In the genomic region with DNA sequence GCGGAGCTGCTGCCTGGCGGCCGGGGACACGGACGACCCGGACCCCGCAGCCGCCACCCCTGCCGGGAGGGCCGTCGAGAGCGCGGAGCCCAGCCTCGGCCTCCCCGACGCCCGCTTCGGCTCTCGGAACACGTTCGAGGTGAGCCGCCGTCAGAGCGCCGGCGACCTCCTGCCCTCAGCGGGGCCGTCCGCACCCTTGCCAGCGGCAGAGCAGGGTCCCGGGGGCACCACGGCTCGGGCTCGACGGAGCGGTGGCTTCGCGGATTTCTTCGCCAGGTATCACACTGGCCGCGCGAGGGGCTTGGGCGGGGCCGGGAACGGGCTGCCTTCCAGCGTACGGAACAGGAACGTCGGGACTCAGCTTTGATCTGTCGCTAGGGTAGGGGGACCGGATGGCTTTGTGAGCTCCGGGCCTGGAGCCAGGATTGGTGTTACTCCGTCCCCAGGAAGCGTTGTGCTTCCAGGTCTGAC, we compare ENCODE assay signal across 8 mouse cellular contexts. TPM values are rescaled to one million over a fixed set of nuclear protein-coding genes. Genes with fewer than 3 reads are reported as not detected.
DNase-seq lines count a peak whose midpoint lies in the region; ATAC-seq and TF ChIP-seq lines count a peak whose summit lies in the region.

No protein-coding gene starts in this region.

- H3K27me3 ChIP-seq in embryonic facial prominence, embryonic 15.5 days, result no peaks in the 10 kb centered on the region
- no peaks in the 10 kb centered on the region for H3K27me3 ChIP-seq in heart, embryonic 10.5 days (ENCODE audit: insufficient read depth, poor library complexity, severe bottlenecking)
- no peaks in the 10 kb centered on the region for H3K27me3 ChIP-seq in liver, embryonic 11.5 days (replicated peaks; ENCODE audit: control insufficient read depth, insufficient read depth, low read length)
- H3K27me3 ChIP-seq in midbrain, postnatal 0 days (ENCODE audit: insufficient read depth, low read length), result no peaks in the 10 kb centered on the region
- H3K27me3 ChIP-seq in stomach, postnatal 0 days (ENCODE audit: control insufficient read depth, insufficient read depth, low read length), result no peaks in the 10 kb centered on the region

- H3K9me3 ChIP-seq in embryonic facial prominence, embryonic 15.5 days (replicated peaks), result no peaks in the 10 kb centered on the region
- no peaks in the 10 kb centered on the region for H3K9me3 ChIP-seq in heart, embryonic 10.5 days
- H3K9me3 ChIP-seq in liver, embryonic 11.5 days (ENCODE audit: control insufficient read depth, low read length), result no peaks in the 10 kb centered on the region
- H3K9me3 ChIP-seq in midbrain, postnatal 0 days (ENCODE audit: low read length), result no peaks in the 10 kb centered on the region
- no peaks in the 10 kb centered on the region for H3K9me3 ChIP-seq in stomach, postnatal 0 days (ENCODE audit: control insufficient read depth, low read length)

- no peaks in the 10 kb centered on the region for H3K36me3 ChIP-seq in embryonic facial prominence, embryonic 15.5 days
- H3K36me3 ChIP-seq in heart, embryonic 10.5 days, result peaks cover 5% of the 10 kb centered on the region; the same call in 1 of the 2 replicates
- no peaks in the 10 kb centered on the region for H3K36me3 ChIP-seq in liver, embryonic 11.5 days (ENCODE audit: control insufficient read depth, insufficient read depth, low read length)
- H3K36me3 ChIP-seq in midbrain, postnatal 0 days (ENCODE audit: insufficient read depth, low read length), result no peaks in the 10 kb centered on the region
- H3K36me3 ChIP-seq in stomach, postnatal 0 days (ENCODE audit: control insufficient read depth, insufficient read depth, low read length), result no peaks in the 10 kb centered on the region

- under 1% methylated on average over 54 of the region's 54 CpGs for WGBS in embryonic facial prominence, embryonic 15.5 days
- WGBS in heart, embryonic 10.5 days, result under 1% methylated on average over 54 of the region's 54 CpGs
- under 1% methylated on average over 54 of the region's 54 CpGs for WGBS in liver, embryonic 11.5 days
- WGBS in midbrain, postnatal 0 days, result under 1% methylated on average over 48 of the region's 54 CpGs
- under 1% methylated on average over 45 of the region's 54 CpGs for WGBS in stomach, postnatal 0 days

- TF ChIP-seq CTCF in midbrain, postnatal 0 days (IDR thresholded peaks at IDR 0.05), result no peak
- TF ChIP-seq CTCF in stomach, postnatal 0 days (IDR thresholded peaks at IDR 0.05; ENCODE audit: low read depth), result no peak

- TF ChIP-seq EP300 in stomach, postnatal 0 days (optimal IDR thresholded peaks at IDR 0.05), result no peak

- H3K4me2 ChIP-seq in embryonic facial prominence, embryonic 15.5 days (replicated peaks), result peak overlapping the region; percentile 72
- peak overlapping the region; percentile 90 for H3K4me2 ChIP-seq in liver, embryonic 11.5 days
- peak overlapping the region; percentile 54 for H3K4me2 ChIP-seq in midbrain, postnatal 0 days (ENCODE audit: low read depth, low read length, poor library complexity, severe bottlenecking)
- peak overlapping the region; percentile 74 for H3K4me2 ChIP-seq in stomach, postnatal 0 days (replicated peaks; ENCODE audit: low read depth)

- peaks cover 12% of the 10 kb centered on the region; the same call in 1 of the 2 replicates for H3K4me1 ChIP-seq in embryonic facial prominence, embryonic 15.5 days
- H3K4me1 ChIP-seq in heart, embryonic 10.5 days, result peaks cover 7% of the 10 kb centered on the region
- peaks cover 5% of the 10 kb centered on the region for H3K4me1 ChIP-seq in liver, embryonic 11.5 days (replicated peaks; ENCODE audit: control insufficient read depth, insufficient read depth, low read length)
- H3K4me1 ChIP-seq in midbrain, postnatal 0 days (ENCODE audit: insufficient read depth, low read length), result 0 out of 2 replicates have a peak, but pooled peaks cover 12% of the 10 kb centered on the region
- H3K4me1 ChIP-seq in stomach, postnatal 0 days (replicated peaks; ENCODE audit: control insufficient read depth, insufficient read depth), result no peaks in the 10 kb centered on the region

- peak overlapping the region; percentile 88 for H3K27ac ChIP-seq in embryonic facial prominence, embryonic 15.5 days (replicated peaks)
- H3K27ac ChIP-seq in heart, embryonic 10.5 days, result peak overlapping the region; percentile 94
- peak overlapping the region; percentile 80 for H3K27ac ChIP-seq in liver, embryonic 11.5 days (ENCODE audit: low read depth, low read length)
- peak overlapping the region; percentile 90 for H3K27ac ChIP-seq in midbrain, postnatal 0 days (ENCODE audit: low read depth, low read length)
- H3K27ac ChIP-seq in stomach, postnatal 0 days (replicated peaks), result peak overlapping the region; percentile 90

- H3K9ac ChIP-seq in embryonic facial prominence, embryonic 15.5 days, result peak overlapping the region; percentile 72
- H3K9ac ChIP-seq in liver, embryonic 11.5 days (ENCODE audit: low read depth, low read length), result peak overlapping the region; percentile 84
- peak overlapping the region; percentile 92 for H3K9ac ChIP-seq in midbrain, postnatal 0 days (replicated peaks; ENCODE audit: low read length, poor library complexity, severe bottlenecking)
- H3K9ac ChIP-seq in stomach, postnatal 0 days (ENCODE audit: low read length), result peak overlapping the region; percentile 84

- peak overlapping the region; percentile 80 for H3K4me3 ChIP-seq in embryonic facial prominence, embryonic 15.5 days (replicated peaks)
- peak overlapping the region; percentile 91 for H3K4me3 ChIP-seq in heart, embryonic 10.5 days
- H3K4me3 ChIP-seq in liver, embryonic 11.5 days (ENCODE audit: low read depth, low read length), result peak overlapping the region; percentile 68
- peak overlapping the region; percentile 94 for H3K4me3 ChIP-seq in midbrain, postnatal 0 days (ENCODE audit: low read depth, low read length)
- peak overlapping the region; percentile 86 for H3K4me3 ChIP-seq in stomach, postnatal 0 days (ENCODE audit: low read depth, low read length)

- peak; percentile 40 for ATAC-seq in embryonic facial prominence, embryonic 15.5 days (ENCODE audit: insufficient number of reproducible peaks, low FRiP score, low TSS enrichment, low read depth)
- peak; percentile 57 for ATAC-seq in liver, embryonic 11.5 days (replicated peaks; ENCODE audit: low FRiP score)
- ATAC-seq in midbrain, postnatal 0 days (ENCODE audit: low FRiP score), result peak; percentile 41
- ATAC-seq in stomach, postnatal 0 days (ENCODE audit: low FRiP score, low TSS enrichment), result peak; percentile 40

- peak; percentile 16 to 19 for DNase-seq in CD8-positive naive resting alpha-beta T cell, adult 2 months (ENCODE audit: low read depth in 2 of 2, low spot score in 2 of 2)
- DNase-seq in adrenal gland, postnatal 4 days (ENCODE audit: low spot score in 2 of 2), result peak; percentile 18 to 25
- peak; percentile 88 for DNase-seq in heart, embryonic 10.5 days (ENCODE audit: low spot score)
- peak; percentile 27 to 51 for DNase-seq in kidney, adult 8-10 months
- DNase-seq in liver, embryonic 11.5 days (ENCODE audit: low spot score), result peak; percentile 64
- peak; percentile 71 for DNase-seq in midbrain, postnatal 0 days (ENCODE audit: low spot score)
- DNase-seq in stomach, postnatal 0 days (ENCODE audit: low spot score), result peak; percentile 54

RNA-seq across cellular contexts. Expression of gene Tbc1d12, which starts 0.8 kb away (rescaled TPM):
- total RNA-seq in adrenal gland, postnatal 4 days (2021), result 1 to 10 TPM; 9.5 to 9.8 TPM
- polyA plus RNA-seq in embryonic facial prominence, embryonic 15.5 days (2015; fragmentation: Nextera tagmentation; extraction: Ambion mirVana), result 2.8 and 3.6 TPM in 2 replicates
- 1.6 and 2.1 TPM in 2 replicates for polyA plus RNA-seq in heart, embryonic 10.5 days (2016; fragmentation: Nextera tagmentation; extraction: Ambion mirVana)
- 1.9 and 2.4 TPM in 2 replicates for polyA plus RNA-seq in liver, embryonic 11.5 days (2014; fragmentation: Nextera tagmentation; extraction: Ambion mirVana)
- total RNA-seq in midbrain, postnatal 0 days (2014; rRNA removed), result 28.8 and 39.4 TPM in 2 replicates
- polyA plus RNA-seq in midbrain, postnatal 0 days (2015; fragmentation: Nextera tagmentation; extraction: Ambion mirVana), result 5.3 and 6.2 TPM in 2 replicates
- polyA plus RNA-seq in stomach, postnatal 0 days (2015; fragmentation: Nextera tagmentation; extraction: Ambion mirVana), result 1.4 and 1.6 TPM in 2 replicates

RNA-seq across cellular contexts. Expression of gene Noc3l, which starts 18.2 kb away (rescaled TPM):
- 10 to 100 TPM; 12.4 to 12.8 TPM for total RNA-seq in adrenal gland, postnatal 4 days (2021)
- polyA plus RNA-seq in embryonic facial prominence, embryonic 15.5 days (2015; fragmentation: Nextera tagmentation; extraction: Ambion mirVana), result 6.1 and 6.9 TPM in 2 replicates
- 6.8 and 7.8 TPM in 2 replicates for polyA plus RNA-seq in heart, embryonic 10.5 days (2016; fragmentation: Nextera tagmentation; extraction: Ambion mirVana)
- 12.6 and 14.3 TPM in 2 replicates for polyA plus RNA-seq in liver, embryonic 11.5 days (2014; fragmentation: Nextera tagmentation; extraction: Ambion mirVana)
- 7.5 and 7.9 TPM in 2 replicates for total RNA-seq in midbrain, postnatal 0 days (2014; rRNA removed)
- polyA plus RNA-seq in midbrain, postnatal 0 days (2015; fragmentation: Nextera tagmentation; extraction: Ambion mirVana), result 2.1 and 2.7 TPM in 2 replicates
- 2.6 and 2.9 TPM in 2 replicates for polyA plus RNA-seq in stomach, postnatal 0 days (2015; fragmentation: Nextera tagmentation; extraction: Ambion mirVana)

Comparison
In these comparisons a context has a peak if more than half of its experiments do, and no peak if none do; other contexts are left out.
1. Peak in every context shown above with its lines: DNase-seq, ATAC-seq, H3K4me3 ChIP-seq and H3K27ac ChIP-seq.
2. DNase-seq: peak in every context shown above with its lines; median percentile 88 in heart, embryonic 10.5 days; 71 in midbrain, postnatal 0 days; 64 in liver, embryonic 11.5 days; 54 in stomach, postnatal 0 days; 39 in kidney, adult 8-10 months; 22 in adrenal gland, postnatal 4 days; 18 in CD8-positive naive resting alpha-beta T cell, adult 2 months.